Mouse (Mus musculus) megakaryocyte, embryonic 14.5 days (primary cell): Measurements from ENCODE around the gene Syt1.

Experiments
- FLI1 ChIP-seq: IDR thresholded peaks from 2 replicates; pipeline ENCODE4 v1.6.1; 2012; ENCODE audit warnings: low read length, inconsistent platforms, mixed read lengths
- GATA1 ChIP-seq: IDR thresholded peaks from 3 replicates; pipeline ENCODE4 v1.6.1; 2012; ENCODE audit warnings: mixed read lengths, low read length, inconsistent platforms, borderline replicate concordance

DNA sequence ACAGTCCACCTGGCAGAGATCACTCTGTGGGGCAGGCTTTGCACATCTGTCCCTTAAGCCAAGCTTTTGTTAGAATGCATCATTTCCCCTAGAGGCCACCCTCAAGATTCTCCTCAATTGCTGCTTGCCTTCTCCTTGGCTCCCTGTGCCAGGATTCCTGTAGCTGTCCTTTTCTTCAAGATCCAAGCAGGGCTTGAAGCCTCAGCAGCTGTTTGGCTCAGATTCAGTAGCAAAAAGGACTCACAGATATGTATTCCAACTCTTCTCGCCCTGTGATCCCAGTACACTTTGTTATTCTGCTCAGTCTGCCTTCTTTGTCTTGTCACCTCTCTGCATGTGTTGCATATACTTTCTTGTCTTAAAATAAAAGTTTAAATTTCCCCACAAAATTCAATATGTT lies 206.4 kb downstream of the Syt1 start:
- no peak for TF ChIP-seq GATA1
- no peak for TF ChIP-seq FLI1
